Mouse (Mus musculus): Measurements from ENCODE around the gene Hbq1b. TPM values are rescaled to one million over a fixed set of nuclear protein-coding genes. Genes with fewer than 3 reads are reported as not detected.
"Not testable (repeated sequence)": the region's sequence is repeated elsewhere in the genome, so short reads cannot be mapped to it uniquely, and the experiment has no call there.

Hbq1b gene
- total RNA-seq (2014; rRNA removed): 0.71 and 1.8 TPM in 2 replicates
- polyA plus RNA-seq (2015; fragmentation: Nextera tagmentation; extraction: Ambion mirVana): 3.5 and 5.5 TPM in 2 replicates

- H3K4me1 ChIP-seq (ENCODE audit: insufficient read depth); H3K27ac ChIP-seq (ENCODE audit: low read depth, low read length); H3K36me3 ChIP-seq (ENCODE audit: insufficient read depth); H3K9me3 ChIP-seq (ENCODE audit: low read length); H3K27me3 ChIP-seq (ENCODE audit: insufficient read depth, low read length): not testable (repeated sequence)
- ATAC-seq: peak; percentile 94
- WGBS: 21% methylated on average over 30 of the region's 33 CpGs
- DNase-seq: peak; percentile 78
- TF ChIP-seq CTCF (IDR thresholded peaks at IDR 0.05; ENCODE audit: low read depth): peak; percentile 87
- Histone ChIP-seq H3K4me3 (ENCODE audit: low read depth, low read length) (peak within 1 kb of the TSS; percentile 30), H3K9ac (peak within 1 kb of the TSS; percentile 41; the same call in 1 of the 2 replicates), H3K4me2 (ENCODE audit: low read depth) (peak within 1 kb of the TSS; percentile 59)
Observed at GRCm38 (mm10) chr11:32286695-32287492, at the start of gene Hbq1b. Hbq1b (plus strand) TSS chr11:32286965.

DNA sequence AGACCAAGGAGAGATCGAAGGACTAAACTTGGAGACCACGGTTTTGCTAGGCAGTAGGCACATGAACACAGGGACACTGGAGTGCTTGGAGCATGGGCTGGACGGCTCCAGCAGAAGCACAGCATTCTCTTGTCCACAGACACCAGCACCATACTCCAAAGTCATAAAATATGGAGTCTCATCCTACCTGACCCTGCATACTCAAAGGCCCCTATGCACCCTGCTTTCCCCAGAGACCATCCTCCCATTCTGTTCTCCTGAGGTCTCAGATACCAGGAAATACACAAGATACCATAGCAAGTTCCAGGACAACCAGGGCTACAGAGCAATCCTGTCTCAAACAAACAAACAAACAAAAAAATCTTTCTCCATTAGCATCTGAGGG is 49.4 kb upstream of the Hbq1b start:
- Histone ChIP-seq H3K4me1 (ENCODE audit: insufficient read depth) (peaks cover 9% of the 10 kb centered on the region), H3K36me3 (ENCODE audit: insufficient read depth) (peaks cover 11% of the 10 kb centered on the region), H3K27me3 (ENCODE audit: insufficient read depth, low read length) (no peaks in the 10 kb centered on the region), H3K4me2 (ENCODE audit: low read depth) (no peak overlapping the region), H3K9me3 (ENCODE audit: low read length) (no peaks in the 10 kb centered on the region), H3K27ac (ENCODE audit: low read depth, low read length) (0 out of 2 replicates have a peak overlapping the region, but pooled peaks have one; percentile 63), H3K9ac (no peak overlapping the region), H3K4me3 (ENCODE audit: low read depth, low read length) (no peak overlapping the region)
- ATAC-seq (no peak), DNase-seq (no peak)
- no peak for TF ChIP-seq CTCF (IDR thresholded peaks at IDR 0.05; ENCODE audit: low read depth)
- 82% methylated on average over 3 of the region's 3 CpGs for WGBS

DNA sequence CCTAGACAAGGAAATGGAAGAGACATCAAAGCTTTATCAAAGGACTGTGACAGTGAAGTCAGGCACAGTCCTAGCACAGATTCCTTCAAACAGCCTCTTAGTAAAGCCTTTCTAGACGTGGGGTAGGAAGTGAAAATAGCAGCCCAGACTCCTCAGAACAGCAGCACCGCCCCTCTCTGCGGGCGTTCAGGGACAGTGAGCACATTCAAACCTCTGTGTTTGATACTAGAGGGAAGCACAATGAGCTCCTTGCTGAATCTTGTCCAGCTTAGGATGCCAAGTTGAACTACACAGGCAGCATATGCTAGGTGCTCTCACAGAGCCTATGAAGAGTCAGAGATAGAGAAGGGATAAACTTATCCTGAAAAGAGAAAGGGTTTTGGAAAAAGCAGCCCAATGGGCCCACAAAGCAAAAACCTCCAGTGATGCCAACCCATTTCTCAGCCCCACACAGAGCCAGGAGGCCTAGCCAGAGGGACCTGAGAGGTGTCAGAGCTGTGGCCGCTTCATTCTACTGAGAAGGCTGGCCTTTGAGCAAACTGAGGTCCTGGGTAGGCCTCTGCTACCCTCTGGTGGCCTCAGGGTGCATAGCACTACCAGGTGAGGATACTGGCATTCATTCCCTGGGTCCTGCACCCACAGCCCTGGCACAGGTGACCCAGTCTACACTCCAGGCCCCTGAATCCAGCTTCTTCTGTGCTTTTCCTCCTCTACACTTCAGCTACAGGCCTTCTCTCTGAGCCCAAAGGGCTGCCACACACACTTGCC is 48.5 kb upstream of the Hbq1b start:
- H3K4me3 ChIP-seq (ENCODE audit: low read depth, low read length): no peak overlapping the region
- peaks cover 9% of the 10 kb centered on the region for H3K4me1 ChIP-seq (ENCODE audit: insufficient read depth)
- H3K36me3 ChIP-seq (ENCODE audit: insufficient read depth): peaks cover 14% of the 10 kb centered on the region
- DNase-seq (peak; percentile 74), ATAC-seq (0 out of 2 replicates have a peak, but pooled peaks have one; percentile 21)
- H3K27ac ChIP-seq (ENCODE audit: low read depth, low read length): no peak overlapping the region
- no peaks in the 10 kb centered on the region for H3K9me3 ChIP-seq (ENCODE audit: low read length)
- H3K27me3 ChIP-seq (ENCODE audit: insufficient read depth, low read length): no peaks in the 10 kb centered on the region
- peak; percentile 96 for TF ChIP-seq CTCF (IDR thresholded peaks at IDR 0.05; ENCODE audit: low read depth)
- no peak overlapping the region for H3K9ac ChIP-seq
- 60% methylated on average over 5 of the region's 5 CpGs for WGBS
- no peak overlapping the region for H3K4me2 ChIP-seq (ENCODE audit: low read depth)

DNA sequence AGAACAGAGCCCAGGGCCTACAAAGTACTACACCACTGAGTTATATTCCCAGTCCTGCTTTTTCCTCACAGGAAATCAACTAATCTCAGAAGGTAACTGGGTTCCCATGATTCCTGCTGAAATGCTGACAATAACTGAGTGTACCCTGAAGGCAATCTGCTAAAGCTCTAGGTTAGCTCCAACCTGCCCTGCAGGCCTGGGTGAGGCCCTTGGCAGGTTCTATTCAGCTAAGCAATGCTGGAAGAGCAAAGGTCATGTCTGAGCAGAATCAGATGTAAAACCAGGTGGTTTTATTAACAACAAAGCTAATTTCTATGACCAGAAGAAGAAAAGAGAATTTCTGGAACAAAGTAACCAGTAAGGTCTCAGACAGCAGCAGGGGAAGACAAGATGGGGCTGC is 45.4 kb upstream of the Hbq1b start:
- DNase-seq (no peak), ATAC-seq (no peak)
- H3K4me3 ChIP-seq (ENCODE audit: low read depth, low read length): no peak overlapping the region
- H3K9ac ChIP-seq: no peak overlapping the region
- peaks cover 4% of the 10 kb centered on the region; the same call in 1 of the 2 replicates for H3K4me1 ChIP-seq (ENCODE audit: insufficient read depth)
- peaks cover 28% of the 10 kb centered on the region for H3K36me3 ChIP-seq (ENCODE audit: insufficient read depth)
- no peaks in the 10 kb centered on the region for H3K9me3 ChIP-seq (ENCODE audit: low read length)
- H3K27ac ChIP-seq (ENCODE audit: low read depth, low read length): no peak overlapping the region
- H3K27me3 ChIP-seq (ENCODE audit: insufficient read depth, low read length): no peaks in the 10 kb centered on the region
- no peak for TF ChIP-seq CTCF (IDR thresholded peaks at IDR 0.05; ENCODE audit: low read depth)
- no peak overlapping the region for H3K4me2 ChIP-seq (ENCODE audit: low read depth)

DNA sequence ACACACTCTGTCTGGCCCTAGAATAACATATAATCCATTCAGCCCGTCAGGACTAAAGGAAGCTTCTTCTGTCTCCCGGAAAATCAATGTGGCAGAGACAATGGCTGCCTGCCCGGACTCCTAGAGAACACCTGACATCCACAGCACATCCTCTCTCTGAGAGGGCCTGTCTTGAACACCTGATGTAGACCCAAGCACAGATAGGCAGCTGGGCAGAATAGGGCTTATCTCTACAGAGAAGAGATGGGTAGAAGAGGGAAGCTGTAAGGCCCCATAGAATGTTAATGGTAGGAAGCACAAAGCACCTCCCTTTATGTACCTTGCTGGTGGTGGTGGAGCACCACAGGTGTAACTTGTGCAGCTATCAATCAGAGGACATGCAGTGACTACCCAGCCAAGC is 44.6 kb upstream of the Hbq1b start:
- no peak overlapping the region for H3K4me2 ChIP-seq (ENCODE audit: low read depth)
- no peaks in the 10 kb centered on the region for H3K9me3 ChIP-seq (ENCODE audit: low read length)
- no peaks in the 10 kb centered on the region for H3K4me1 ChIP-seq (ENCODE audit: insufficient read depth)
- no peak overlapping the region for H3K27ac ChIP-seq (ENCODE audit: low read depth, low read length)
- no peak overlapping the region for H3K4me3 ChIP-seq (ENCODE audit: low read depth, low read length)
- H3K9ac ChIP-seq: 0 out of 2 replicates have a peak overlapping the region, but pooled peaks have one; percentile 6
- ATAC-seq (no peak), DNase-seq (no peak)
- 92% methylated on average over 3 of the region's 3 CpGs for WGBS
- no peak for TF ChIP-seq CTCF (IDR thresholded peaks at IDR 0.05; ENCODE audit: low read depth)
- H3K27me3 ChIP-seq (ENCODE audit: insufficient read depth, low read length): no peaks in the 10 kb centered on the region
- peaks cover 35% of the 10 kb centered on the region for H3K36me3 ChIP-seq (ENCODE audit: insufficient read depth)

DNA sequence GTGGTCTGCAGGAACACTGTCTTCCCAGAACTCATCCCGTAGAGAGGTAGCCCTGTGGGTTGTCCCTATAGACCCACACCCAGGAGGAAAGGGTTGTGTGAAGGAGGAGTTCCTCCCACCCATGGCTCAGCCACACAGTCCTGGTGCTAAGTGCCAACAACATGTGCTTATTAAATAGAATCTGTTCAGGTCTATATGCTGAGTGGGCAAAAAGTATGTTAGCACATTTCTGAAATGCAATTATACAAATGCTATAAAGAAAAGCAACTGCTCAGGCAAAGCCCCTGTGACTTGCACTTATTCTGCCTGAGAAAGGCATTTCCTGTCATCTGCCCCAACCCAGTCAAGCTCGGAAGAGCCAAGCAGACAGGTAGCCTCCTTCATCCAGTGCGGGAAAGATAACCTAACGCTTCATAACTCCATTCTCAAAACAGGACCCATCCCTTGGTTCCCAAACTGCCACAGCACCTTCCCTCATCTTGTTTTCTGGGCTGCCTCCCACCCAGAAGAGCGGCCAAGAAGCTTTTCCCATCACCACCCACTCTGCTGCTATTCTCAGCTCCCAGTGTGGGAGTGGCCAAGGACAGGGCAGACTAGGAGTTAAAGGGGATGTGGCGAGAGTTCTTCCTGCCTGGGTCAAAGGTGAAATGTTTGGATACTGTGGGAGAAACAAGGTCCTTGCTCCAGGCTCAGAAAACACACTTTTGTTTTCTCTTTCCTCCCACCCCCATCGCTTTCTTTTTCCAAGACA is 43.4 kb upstream of the Hbq1b start:
- TF ChIP-seq CTCF (IDR thresholded peaks at IDR 0.05; ENCODE audit: low read depth): no peak
- H3K9me3 ChIP-seq (ENCODE audit: low read length): no peaks in the 10 kb centered on the region
- H3K27me3 ChIP-seq (ENCODE audit: insufficient read depth, low read length): no peaks in the 10 kb centered on the region
- H3K9ac ChIP-seq: no peak overlapping the region
- ATAC-seq (no peak), DNase-seq (no peak)
- 78% methylated on average over 7 of the region's 7 CpGs for WGBS
- H3K4me3 ChIP-seq (ENCODE audit: low read depth, low read length): no peak overlapping the region
- H3K27ac ChIP-seq (ENCODE audit: low read depth, low read length): no peak overlapping the region
- no peaks in the 10 kb centered on the region for H3K4me1 ChIP-seq (ENCODE audit: insufficient read depth)
- peaks cover 44% of the 10 kb centered on the region for H3K36me3 ChIP-seq (ENCODE audit: insufficient read depth)
- H3K4me2 ChIP-seq (ENCODE audit: low read depth): no peak overlapping the region

All from forebrain, postnatal 0 days (tissue).